ENCODE assay signal across 8 mouse cellular contexts in genomic region chr2:32430701-32431676, GRCm38 (mm10). TPM values are rescaled to one million over a fixed set of nuclear protein-coding genes. Genes with fewer than 3 reads are reported as not detected.
DNase-seq lines count a peak whose midpoint lies in the region; ATAC-seq lines count a peak whose summit lies in the region.

No protein-coding gene starts in this region.

- H3K27ac ChIP-seq in midbrain, embryonic 11.5 days (ENCODE audit: low read depth, low read length) = peak overlapping the region; percentile 74
- H3K27ac ChIP-seq in stomach, embryonic 14.5 days (ENCODE audit: low read length) = peak overlapping the region; percentile 78

- no peaks in the 10 kb centered on the region for H3K9me3 ChIP-seq in midbrain, embryonic 11.5 days (ENCODE audit: control insufficient read depth, low read length)
- no peaks in the 10 kb centered on the region for H3K9me3 ChIP-seq in stomach, embryonic 14.5 days (ENCODE audit: control insufficient read depth, low read depth, low read length)

- no peaks in the 10 kb centered on the region for H3K36me3 ChIP-seq in midbrain, embryonic 11.5 days (ENCODE audit: control insufficient read depth, insufficient read depth, low read length)
- no peaks in the 10 kb centered on the region for H3K36me3 ChIP-seq in stomach, embryonic 14.5 days (ENCODE audit: control insufficient read depth, insufficient read depth, low read length)

- intact Hi-C loops in gastrocnemius, postnatal 14 days (cut with DNase I; ENCODE audit: low total_unique reads) = no loop called here

- peak; percentile 96 for ATAC-seq in midbrain, embryonic 11.5 days (ENCODE audit: low FRiP score)
- peak; percentile 85 for ATAC-seq in stomach, embryonic 14.5 days (ENCODE audit: insufficient number of reproducible peaks, insufficient read depth, low FRiP score, low read depth)
- ATAC-seq in CD4-positive, CD25-positive, alpha-beta regulatory T cell, adult 4 months = no peak

- H3K27me3 ChIP-seq in midbrain, embryonic 11.5 days (ENCODE audit: control insufficient read depth, insufficient read depth, low read length) = no peaks in the 10 kb centered on the region
- H3K27me3 ChIP-seq in stomach, embryonic 14.5 days (ENCODE audit: control insufficient read depth, insufficient read depth, low read length) = no peaks in the 10 kb centered on the region

- peak overlapping the region; percentile 79 for H3K4me2 ChIP-seq in midbrain, embryonic 11.5 days
- H3K4me2 ChIP-seq in stomach, embryonic 14.5 days (replicated peaks; ENCODE audit: low read depth, low read length) = peak overlapping the region; percentile 54

- peak overlapping the region; percentile 63 for H3K9ac ChIP-seq in midbrain, embryonic 11.5 days (ENCODE audit: low read length)
- H3K9ac ChIP-seq in stomach, embryonic 14.5 days (replicated peaks; ENCODE audit: low read depth, low read length) = no peak overlapping the region; the same call in 1 of the 2 replicates

- peaks cover 29% of the 10 kb centered on the region for H3K4me1 ChIP-seq in midbrain, embryonic 11.5 days (ENCODE audit: control insufficient read depth, insufficient read depth, low read length)
- peaks cover 36% of the 10 kb centered on the region for H3K4me1 ChIP-seq in stomach, embryonic 14.5 days (ENCODE audit: control insufficient read depth, insufficient read depth, low read length)

- DNase-seq in adrenal gland, postnatal 14 days = peak; percentile 86
- peak; percentile 94 for DNase-seq in embryo, embryonic 11 days
- peak; percentile 78 for DNase-seq in gastrocnemius, postnatal 14 days
- peak; percentile 92 for DNase-seq in hindlimb bud, embryonic 11.5 days (ENCODE audit: extremely low spot score, low read depth, low spot score)
- DNase-seq in left cerebral cortex, adult 8-10 months (ENCODE audit: low spot score in 2 of 2) = peak; percentile 75 to 94
- DNase-seq in midbrain, embryonic 11.5 days (ENCODE audit: low spot score, missing footprints) = peak; percentile 98

- peak overlapping the region; percentile 44 for H3K4me3 ChIP-seq in midbrain, embryonic 11.5 days (ENCODE audit: low read depth, low read length)
- peak overlapping the region; percentile 32 for H3K4me3 ChIP-seq in stomach, embryonic 14.5 days (ENCODE audit: low read depth, low read length)

- 8% methylated on average over 18 of the region's 18 CpGs for WGBS in midbrain, embryonic 11.5 days
- WGBS in stomach, embryonic 14.5 days = 7% methylated on average over 18 of the region's 18 CpGs

RNA-seq across cellular contexts. Expression of gene Naif1, which starts 19.3 kb away (rescaled TPM):
- total RNA-seq in adrenal gland, postnatal 14 days (2021) = 4.3 and 4.4 TPM in 2 replicates
- total RNA-seq in gastrocnemius, postnatal 14 days (2021) = 1 to 10 TPM; 2.4 to 3.1 TPM
- 1 to 10 TPM; 3.8 to 4.1 (median 3.9) TPM for total RNA-seq in left cerebral cortex, adult 8-10 months (2022)
- 6.3 and 6.4 TPM in 2 replicates for polyA plus RNA-seq in midbrain, embryonic 11.5 days (2014; fragmentation: Nextera tagmentation; extraction: Ambion mirVana)
- polyA plus RNA-seq in stomach, embryonic 14.5 days (2014; fragmentation: Nextera tagmentation; extraction: Ambion mirVana) = 5.6 TPM in 2 replicates
- polyA plus RNA-seq in CD4-positive, CD25-positive, alpha-beta regulatory T cell, adult 4 months (2017; shearing (Covaris generic)) = 1 to 10 TPM; 5.5 to 7.1 TPM

RNA-seq across cellular contexts. Expression of gene Slc25a25, which starts 20.3 kb away (rescaled TPM):
- total RNA-seq in adrenal gland, postnatal 14 days (2021) = 63.6 and 119 TPM in 2 replicates
- total RNA-seq in gastrocnemius, postnatal 14 days (2021) = 10 to 100 TPM; 18.1 to 47.8 TPM
- total RNA-seq in left cerebral cortex, adult 8-10 months (2022) = 10 to 100 TPM; 56.5 to 66.1 (median 60.9) TPM
- polyA plus RNA-seq in midbrain, embryonic 11.5 days (2014; fragmentation: Nextera tagmentation; extraction: Ambion mirVana) = 20.0 and 20.4 TPM in 2 replicates
- 13.7 and 14.1 TPM in 2 replicates for polyA plus RNA-seq in stomach, embryonic 14.5 days (2014; fragmentation: Nextera tagmentation; extraction: Ambion mirVana)
- 1 to 10 TPM; 4.7 to 6.7 TPM for polyA plus RNA-seq in CD4-positive, CD25-positive, alpha-beta regulatory T cell, adult 4 months (2017; shearing (Covaris generic))

RNA-seq across cellular contexts. Expression of gene Ptges2, which starts 35.3 kb away (rescaled TPM):
- 75.8 and 80.5 TPM in 2 replicates for total RNA-seq in adrenal gland, postnatal 14 days (2021)
- total RNA-seq in gastrocnemius, postnatal 14 days (2021) = 10 to 100 TPM; 41.3 to 43.2 TPM
- total RNA-seq in left cerebral cortex, adult 8-10 months (2022) = 10 to 100 TPM; 46.9 to 51.4 (median 49.9) TPM
- polyA plus RNA-seq in midbrain, embryonic 11.5 days (2014; fragmentation: Nextera tagmentation; extraction: Ambion mirVana) = 24.7 and 25.4 TPM in 2 replicates
- polyA plus RNA-seq in stomach, embryonic 14.5 days (2014; fragmentation: Nextera tagmentation; extraction: Ambion mirVana) = 28.1 and 30.5 TPM in 2 replicates
- polyA plus RNA-seq in CD4-positive, CD25-positive, alpha-beta regulatory T cell, adult 4 months (2017; shearing (Covaris generic)) = under 1 TPM; 0.34 to 0.50 TPM

RNA-seq across cellular contexts. Expression of gene Lcn2, which starts 42.9 kb away (rescaled TPM):
- 7.1 and 9.6 TPM in 2 replicates for total RNA-seq in adrenal gland, postnatal 14 days (2021)
- total RNA-seq in gastrocnemius, postnatal 14 days (2021) = 1 to 10 TPM; 2.6 to 4.7 TPM
- total RNA-seq in left cerebral cortex, adult 8-10 months (2022) = under 1 TPM; 0.50 to 0.81 (median 0.63) TPM
- 0.30 TPM in 1 of 2 replicates, not detected in the other for polyA plus RNA-seq in midbrain, embryonic 11.5 days (2014; fragmentation: Nextera tagmentation; extraction: Ambion mirVana)
- polyA plus RNA-seq in stomach, embryonic 14.5 days (2014; fragmentation: Nextera tagmentation; extraction: Ambion mirVana) = 3.7 and 6.8 TPM in 2 replicates
- polyA plus RNA-seq in CD4-positive, CD25-positive, alpha-beta regulatory T cell, adult 4 months (2017; shearing (Covaris generic)) = not detected

RNA-seq across cellular contexts. Expression of gene 1110008P14Rik, which starts 49.3 kb away (rescaled TPM):
- total RNA-seq in adrenal gland, postnatal 14 days (2021) = 142 and 159 TPM in 2 replicates
- 10 to 100 TPM; 44.1 to 49.3 TPM for total RNA-seq in gastrocnemius, postnatal 14 days (2021)
- total RNA-seq in left cerebral cortex, adult 8-10 months (2022) = 100 to 1,000 TPM; 226 to 280 (median 259) TPM
- 46.4 and 49.4 TPM in 2 replicates for polyA plus RNA-seq in midbrain, embryonic 11.5 days (2014; fragmentation: Nextera tagmentation; extraction: Ambion mirVana)
- 35.0 and 46.3 TPM in 2 replicates for polyA plus RNA-seq in stomach, embryonic 14.5 days (2014; fragmentation: Nextera tagmentation; extraction: Ambion mirVana)
- 10 to 100 TPM; 46.6 to 52.9 TPM for polyA plus RNA-seq in CD4-positive, CD25-positive, alpha-beta regulatory T cell, adult 4 months (2017; shearing (Covaris generic))
